Mouse (Mus musculus): ENCODE measurements at regions not wholly inside any gene's neighbourhood (a gene's known extent, or its start where the extent isn't known, plus 50 kb on each side); places are given as distances from the start of the nearest gene placed in this dataset.
A peak's percentile ranks its signal among the peaks of the same experiment; 100 is the strongest.

GRCm38 (mm10) chr6:31617341-31617740 lies 53.6 kb upstream of the Podxl start:
- no peak overlapping the region for H3K9ac ChIP-seq
- H3K4me3 ChIP-seq, result no peak overlapping the region
- no peaks in the 10 kb centered on the region for H3K36me3 ChIP-seq
- H3K27me3 ChIP-seq, result no peaks in the 10 kb centered on the region
- H3K9me3 ChIP-seq, result no peaks in the 10 kb centered on the region
- H3K4me2 ChIP-seq, result no peak overlapping the region
- no peak for ATAC-seq (ENCODE audit: borderline replicate concordance, extremely low read depth, low FRiP score, low TSS enrichment)
- 22% methylated on average over 8 of the region's 8 CpGs for WGBS
- H3K4me1 ChIP-seq, result peaks cover 24% of the 10 kb centered on the region
- no peak overlapping the region for H3K27ac ChIP-seq

- no peaks in the 10 kb centered on the region for H3K27me3 ChIP-seq
- H3K4me3 ChIP-seq, result no peak overlapping the region
- H3K36me3 ChIP-seq, result no peaks in the 10 kb centered on the region
- WGBS, result 60% methylated on average over 4 of the region's 4 CpGs
- H3K4me2 ChIP-seq, result no peak overlapping the region
- no peak for ATAC-seq (ENCODE audit: borderline replicate concordance, extremely low read depth, low FRiP score, low TSS enrichment)
- H3K9me3 ChIP-seq, result no peaks in the 10 kb centered on the region
- no peak overlapping the region for H3K9ac ChIP-seq
- H3K4me1 ChIP-seq, result peaks cover 24% of the 10 kb centered on the region
- H3K27ac ChIP-seq, result no peak overlapping the region
Measured at GRCm38 (mm10) chr6:31615426-31615970, 51.7 kb upstream of the Podxl start.

GRCm38 (mm10) chr6:31614563-31614962 lies 50.8 kb upstream of the Podxl start:
- no peaks in the 10 kb centered on the region for H3K36me3 ChIP-seq
- no peak overlapping the region for H3K4me3 ChIP-seq
- H3K27ac ChIP-seq, result no peak overlapping the region
- H3K4me1 ChIP-seq, result peaks cover 24% of the 10 kb centered on the region
- no peak overlapping the region for H3K4me2 ChIP-seq
- no peaks in the 10 kb centered on the region for H3K27me3 ChIP-seq
- no peaks in the 10 kb centered on the region for H3K9me3 ChIP-seq
- 89% methylated on average over 4 of the region's 4 CpGs for WGBS
- ATAC-seq (ENCODE audit: borderline replicate concordance, extremely low read depth, low FRiP score, low TSS enrichment), result no peak
- no peak overlapping the region for H3K9ac ChIP-seq

GRCm38 (mm10) chr6:31613590-31614319 lies 50.0 kb upstream of the Podxl start:
- ATAC-seq (ENCODE audit: borderline replicate concordance, extremely low read depth, low FRiP score, low TSS enrichment), result peak; percentile 64
- no peaks in the 10 kb centered on the region for H3K27me3 ChIP-seq
- H3K4me3 ChIP-seq, result no peak overlapping the region
- no peaks in the 10 kb centered on the region for H3K9me3 ChIP-seq
- H3K4me1 ChIP-seq, result peaks cover 16% of the 10 kb centered on the region
- H3K27ac ChIP-seq, result 0 out of 2 replicates have a peak overlapping the region, but pooled peaks have one; percentile 20
- H3K9ac ChIP-seq, result no peak overlapping the region
- H3K4me2 ChIP-seq, result no peak overlapping the region; the same call in 1 of the 2 replicates
- no peaks in the 10 kb centered on the region for H3K36me3 ChIP-seq
- WGBS, result 42% methylated on average over 13 of the region's 13 CpGs
